Mouse (Mus musculus): Measurements from ENCODE around the gene Rbm18. TPM values are rescaled to one million over a fixed set of nuclear protein-coding genes. Genes with fewer than 3 reads are reported as not detected.

Gene Rbm18
- total RNA-seq, 1 experiment = 22.1 TPM

DNA sequence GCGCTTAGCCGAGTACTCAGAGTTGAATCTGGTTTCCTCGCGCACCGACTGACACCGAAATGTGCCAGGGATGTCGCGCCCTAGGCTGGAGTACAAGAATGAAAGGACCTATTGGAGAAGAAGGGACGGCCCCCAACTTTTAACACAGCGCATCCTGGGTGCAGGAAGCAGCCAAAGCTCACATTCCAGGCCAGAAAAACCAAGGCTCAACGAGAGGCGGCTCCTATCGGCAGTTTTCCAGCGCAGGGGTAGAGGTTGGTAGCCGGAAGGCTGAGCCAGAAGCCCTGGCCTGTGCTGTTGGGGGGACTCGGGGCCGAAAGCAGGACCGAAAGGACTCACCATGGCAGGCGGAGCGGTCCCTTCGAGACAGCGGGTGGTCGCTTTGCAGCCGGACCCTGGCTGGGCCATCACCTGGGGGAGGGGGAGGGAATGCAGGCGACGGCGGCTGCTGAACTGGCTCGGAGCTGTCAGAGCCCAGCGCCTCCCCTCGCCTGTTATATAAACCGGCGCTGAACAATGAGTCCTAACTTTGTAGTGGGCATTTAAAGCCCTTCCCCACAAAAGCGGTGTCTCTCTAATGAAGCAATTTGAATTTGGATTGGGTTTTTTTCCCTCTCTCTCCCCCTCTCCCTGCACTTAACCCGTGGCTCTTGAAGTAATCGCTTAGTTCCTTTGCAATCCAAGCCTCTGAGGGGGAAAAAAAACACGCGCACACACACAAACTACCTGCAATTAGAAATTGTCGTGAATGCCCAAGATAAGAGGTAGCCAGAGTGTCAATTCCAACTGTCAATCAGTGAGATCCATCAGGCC is 32.8 kb downstream of the Rbm18 start:
- H3K4me1 ChIP-seq (ENCODE audit: control insufficient read depth in 2 of 2, insufficient read depth in 2 of 2, low read length in 2 of 2, poor library complexity in 1 of 2) = peaks cover 0 to 6% of the 10 kb centered on the region in 2 experiments; a peak in 1 of 4 replicates
- H3K36me3 ChIP-seq (ENCODE audit: control insufficient read depth, insufficient read depth, low read length, poor library complexity, severe bottlenecking) = no peaks in the 10 kb centered on the region
- H3K9ac ChIP-seq (ENCODE audit: insufficient read depth, low read depth, low read length, poor library complexity, severe bottlenecking) = no peak overlapping the region
- no peak for DNase-seq (ENCODE audit: low read depth, low spot score)
- no peak overlapping the region for H3K27ac ChIP-seq (ENCODE audit: insufficient read depth, low read depth, low read length, poor library complexity, severe bottlenecking)
- no peaks in the 10 kb centered on the region for H3K9me3 ChIP-seq (ENCODE audit: control insufficient read depth, insufficient read depth, low read depth, low read length)
- TF ChIP-seq ZC3H11A (IDR thresholded peaks at IDR 0.05; ENCODE audit: borderline replicate concordance, low read depth, low read length) (no peak), CHD2 (IDR thresholded peaks at IDR 0.05; ENCODE audit: low read depth, low read length) (no peak), ZNF384 (IDR thresholded peaks at IDR 0.05; ENCODE audit: low read depth, low read length) (no peak), MAFK (IDR thresholded peaks at IDR 0.05; ENCODE audit: insufficient read depth, low read depth, low read length) (no peak), HCFC1 (IDR thresholded peaks at IDR 0.05; ENCODE audit: borderline replicate concordance, insufficient read depth, low read length) (no peak)
- peak overlapping the region; percentile 21 to 31; a peak in 2 of 4 replicates for H3K4me3 ChIP-seq (ENCODE audit: insufficient read depth in 1 of 2, low read depth in 1 of 2, low read length in 2 of 2, poor library complexity in 1 of 2, severe bottlenecking in 1 of 2)
- in situ Hi-C loops (cut with MboI; ENCODE audit: low sequenced_read_pairs in 2 of 2, unreplicated experiment in 2 of 2) = no loop called here

DNA sequence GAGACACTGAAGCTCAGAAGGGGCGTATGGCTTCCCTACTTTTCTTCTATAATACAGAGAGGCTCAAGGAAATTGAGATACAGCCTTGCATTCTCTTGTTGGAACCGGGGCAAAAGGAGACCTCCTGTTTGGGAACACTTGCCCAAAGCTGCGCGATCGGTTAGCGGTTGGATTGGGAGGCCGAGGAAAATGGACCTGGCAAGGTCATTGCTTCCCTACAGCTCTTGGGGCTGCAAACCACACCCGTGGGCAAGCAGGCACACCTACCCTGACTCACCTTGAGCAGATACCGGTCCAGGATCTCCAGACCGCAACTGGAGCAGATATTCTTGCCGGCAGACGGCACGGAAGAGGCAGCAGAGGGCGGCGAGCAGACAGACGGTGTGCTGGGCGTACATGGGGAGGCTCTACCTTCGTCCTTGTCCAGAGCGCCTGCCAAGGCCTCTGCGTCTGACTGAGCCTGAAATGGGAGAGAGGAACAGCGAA is 33.5 kb downstream of the Rbm18 start:
- in situ Hi-C loops (cut with MboI; ENCODE audit: low sequenced_read_pairs in 2 of 2, unreplicated experiment in 2 of 2) = no loop called here
- Histone ChIP-seq H3K9ac (ENCODE audit: insufficient read depth, low read depth, low read length, poor library complexity, severe bottlenecking) (no peak overlapping the region), H3K27ac (ENCODE audit: insufficient read depth, low read depth, low read length, poor library complexity, severe bottlenecking) (no peak overlapping the region)

DNA sequence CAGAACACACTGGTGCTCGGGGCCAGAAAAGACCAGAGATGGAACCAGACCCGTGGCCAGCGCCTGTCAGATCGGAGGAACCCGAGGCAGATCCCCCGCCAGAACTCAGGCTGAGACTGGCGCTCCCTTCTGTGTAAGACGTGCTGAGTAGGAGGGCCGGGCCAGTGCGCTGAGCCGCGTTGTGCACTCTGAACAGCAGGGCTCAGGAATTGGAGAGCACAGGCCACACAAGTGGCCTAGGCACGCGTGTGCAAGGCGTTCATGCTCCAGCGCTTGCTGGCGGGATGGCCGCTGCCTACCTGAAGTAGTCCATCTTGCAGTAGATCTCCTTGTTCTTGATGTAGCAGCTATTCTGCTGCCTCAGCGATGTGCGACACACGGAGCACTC is 34.0 kb downstream of the Rbm18 start:
- Histone ChIP-seq H3K9me3 (ENCODE audit: control insufficient read depth, insufficient read depth, low read depth, low read length) (no peaks in the 10 kb centered on the region), H3K36me3 (ENCODE audit: control insufficient read depth, insufficient read depth, low read length, poor library complexity, severe bottlenecking) (no peaks in the 10 kb centered on the region), H3K9ac (ENCODE audit: insufficient read depth, low read depth, low read length, poor library complexity, severe bottlenecking) (no peak overlapping the region), H3K4me3 (ENCODE audit: insufficient read depth in 1 of 2, low read depth in 1 of 2, low read length in 2 of 2, poor library complexity in 1 of 2, severe bottlenecking in 1 of 2) (peak overlapping the region in 1 of 2 experiments; percentile 2; a peak in 1 of 4 replicates), H3K4me1 (ENCODE audit: control insufficient read depth in 2 of 2, insufficient read depth in 2 of 2, low read length in 2 of 2, poor library complexity in 1 of 2) (peaks cover 0 to 6% of the 10 kb centered on the region in 2 experiments; a peak in 1 of 4 replicates), H3K27ac (ENCODE audit: insufficient read depth, low read depth, low read length, poor library complexity, severe bottlenecking) (no peak overlapping the region)
- DNase-seq (ENCODE audit: low read depth, low spot score) = no peak
- TF ChIP-seq HCFC1 (IDR thresholded peaks at IDR 0.05; ENCODE audit: borderline replicate concordance, insufficient read depth, low read length) (no peak), ZNF384 (IDR thresholded peaks at IDR 0.05; ENCODE audit: low read depth, low read length) (no peak), CHD2 (IDR thresholded peaks at IDR 0.05; ENCODE audit: low read depth, low read length) (no peak), MAFK (IDR thresholded peaks at IDR 0.05; ENCODE audit: insufficient read depth, low read depth, low read length) (no peak)
- in situ Hi-C loops (cut with MboI; ENCODE audit: low sequenced_read_pairs in 2 of 2, unreplicated experiment in 2 of 2) = no loop called here

More for the DNA sequence above, 33.5 kb downstream of the Rbm18 start:
- Histone ChIP-seq H3K36me3 (ENCODE audit: control insufficient read depth, insufficient read depth, low read length, poor library complexity, severe bottlenecking) (no peaks in the 10 kb centered on the region), H3K9me3 (ENCODE audit: control insufficient read depth, insufficient read depth, low read depth, low read length) (no peaks in the 10 kb centered on the region), H3K4me1 (ENCODE audit: control insufficient read depth in 2 of 2, insufficient read depth in 2 of 2, low read length in 2 of 2, poor library complexity in 1 of 2) (peaks cover 0 to 6% of the 10 kb centered on the region in 2 experiments; a peak in 1 of 4 replicates), H3K4me3 (ENCODE audit: insufficient read depth in 1 of 2, low read depth in 1 of 2, low read length in 2 of 2, poor library complexity in 1 of 2, severe bottlenecking in 1 of 2) (peak overlapping the region in 1 of 2 experiments; percentile 2; a peak in 2 of 4 replicates)
- TF ChIP-seq MAFK (IDR thresholded peaks at IDR 0.05; ENCODE audit: insufficient read depth, low read depth, low read length) (no peak), HCFC1 (IDR thresholded peaks at IDR 0.05; ENCODE audit: borderline replicate concordance, insufficient read depth, low read length) (no peak), CHD2 (IDR thresholded peaks at IDR 0.05; ENCODE audit: low read depth, low read length) (no peak), ZC3H11A (IDR thresholded peaks at IDR 0.05; ENCODE audit: borderline replicate concordance, low read depth, low read length) (no peak), ZNF384 (IDR thresholded peaks at IDR 0.05; ENCODE audit: low read depth, low read length) (no peak)
- no peak for DNase-seq (ENCODE audit: low read depth, low spot score)

- in situ Hi-C loops (cut with MboI; ENCODE audit: low sequenced_read_pairs in 2 of 2, unreplicated experiment in 2 of 2) = no loop called here
- Histone ChIP-seq H3K36me3 (ENCODE audit: control insufficient read depth, insufficient read depth, low read length, poor library complexity, severe bottlenecking) (no peaks in the 10 kb centered on the region), H3K4me1 (ENCODE audit: control insufficient read depth in 2 of 2, insufficient read depth in 2 of 2, low read length in 2 of 2, poor library complexity in 1 of 2) (peaks cover 0 to 6% of the 10 kb centered on the region in 2 experiments; a peak in 1 of 4 replicates), H3K9ac (ENCODE audit: insufficient read depth, low read depth, low read length, poor library complexity, severe bottlenecking) (no peak overlapping the region), H3K9me3 (ENCODE audit: control insufficient read depth, insufficient read depth, low read depth, low read length) (no peaks in the 10 kb centered on the region), H3K4me3 (ENCODE audit: insufficient read depth in 1 of 2, low read depth in 1 of 2, low read length in 2 of 2, poor library complexity in 1 of 2, severe bottlenecking in 1 of 2) (no peak overlapping the region), H3K27ac (ENCODE audit: insufficient read depth, low read depth, low read length, poor library complexity, severe bottlenecking) (no peak overlapping the region)
- TF ChIP-seq ZC3H11A (IDR thresholded peaks at IDR 0.05; ENCODE audit: borderline replicate concordance, low read depth, low read length) = no peak
- no peak for DNase-seq (ENCODE audit: low read depth, low spot score)
Observed at GRCm38 (mm10) chr2:36101866-36102558, 34.6 kb downstream of the Rbm18 start.
